Mouse (Mus musculus): ENCODE data around the gene Ahnak2. TPM values are rescaled to one million over a fixed set of nuclear protein-coding genes. Genes with fewer than 3 reads are reported as not detected.

The Ahnak2 gene
- polyA plus RNA-seq, 1 experiment from 2014 or later, result 0.50 TPM

- Histone ChIP-seq H3K4me1 (replicated peaks; ENCODE audit: insufficient read depth, low read length) (no peaks in the 10 kb centered on the region), H3K9ac (ENCODE audit: low read depth, low read length) (no peak overlapping the region), H3K27me3 (ENCODE audit: insufficient read depth, low read length) (no peaks in the 10 kb centered on the region), H3K36me3 (ENCODE audit: insufficient read depth, low read length) (no peaks in the 10 kb centered on the region), H3K27ac (no peak overlapping the region), H3K9me3 (replicated peaks; ENCODE audit: low read length) (no peaks in the 10 kb centered on the region), H3K4me3 (replicated peaks; ENCODE audit: low read depth, low read length) (no peak overlapping the region), H3K4me2 (ENCODE audit: low read length) (no peak overlapping the region)
- no peak for DNase-seq (ENCODE audit: low spot score)
- 90% methylated on average over 2 of the region's 2 CpGs for WGBS
- no peak for TF ChIP-seq CTCF (IDR thresholded peaks at IDR 0.05; ENCODE audit: low read depth)
- ATAC-seq (replicated peaks; ENCODE audit: low FRiP score, low read depth), result no peak
Observed at GRCm38 (mm10) chr12:112769751-112770150, 32.7 kb downstream of the Ahnak2 start.

GRCm38 (mm10) chr12:112769031-112769430 is 33.4 kb downstream of the Ahnak2 start:
- Histone ChIP-seq H3K27me3 (ENCODE audit: insufficient read depth, low read length) (no peaks in the 10 kb centered on the region), H3K4me1 (replicated peaks; ENCODE audit: insufficient read depth, low read length) (no peaks in the 10 kb centered on the region), H3K9me3 (replicated peaks; ENCODE audit: low read length) (no peaks in the 10 kb centered on the region), H3K36me3 (ENCODE audit: insufficient read depth, low read length) (no peaks in the 10 kb centered on the region), H3K27ac (no peak overlapping the region), H3K9ac (ENCODE audit: low read depth, low read length) (no peak overlapping the region), H3K4me3 (replicated peaks; ENCODE audit: low read depth, low read length) (no peak overlapping the region), H3K4me2 (ENCODE audit: low read length) (no peak overlapping the region)
- 82% methylated on average over 6 of the region's 6 CpGs for WGBS
- ATAC-seq (replicated peaks; ENCODE audit: low FRiP score, low read depth) (no peak), DNase-seq (ENCODE audit: low spot score) (no peak)
- no peak for TF ChIP-seq CTCF (IDR thresholded peaks at IDR 0.05; ENCODE audit: low read depth)

- no peaks in the 10 kb centered on the region for H3K36me3 ChIP-seq (ENCODE audit: insufficient read depth, low read length)
- no peak for TF ChIP-seq CTCF (IDR thresholded peaks at IDR 0.05; ENCODE audit: low read depth)
- H3K27me3 ChIP-seq (ENCODE audit: insufficient read depth, low read length), result no peaks in the 10 kb centered on the region
- H3K4me1 ChIP-seq (replicated peaks; ENCODE audit: insufficient read depth, low read length), result no peaks in the 10 kb centered on the region
- H3K27ac ChIP-seq, result no peak overlapping the region
- ATAC-seq (replicated peaks; ENCODE audit: low FRiP score, low read depth) (no peak), DNase-seq (ENCODE audit: low spot score) (no peak)
- H3K4me2 ChIP-seq (ENCODE audit: low read length), result no peak overlapping the region
- no peaks in the 10 kb centered on the region for H3K9me3 ChIP-seq (replicated peaks; ENCODE audit: low read length)
- no peak overlapping the region for H3K9ac ChIP-seq (ENCODE audit: low read depth, low read length)
- WGBS, result 77% methylated on average over 8 of the region's 8 CpGs
- no peak overlapping the region for H3K4me3 ChIP-seq (replicated peaks; ENCODE audit: low read depth, low read length)
Observed at GRCm38 (mm10) chr12:112768166-112768565, 34.3 kb downstream of the Ahnak2 start.

- Histone ChIP-seq H3K9ac (ENCODE audit: low read depth, low read length) (no peak overlapping the region), H3K27ac (no peak overlapping the region), H3K9me3 (replicated peaks; ENCODE audit: low read length) (no peaks in the 10 kb centered on the region), H3K36me3 (ENCODE audit: insufficient read depth, low read length) (no peaks in the 10 kb centered on the region), H3K4me2 (ENCODE audit: low read length) (no peak overlapping the region), H3K4me1 (replicated peaks; ENCODE audit: insufficient read depth, low read length) (no peaks in the 10 kb centered on the region), H3K27me3 (ENCODE audit: insufficient read depth, low read length) (no peaks in the 10 kb centered on the region), H3K4me3 (replicated peaks; ENCODE audit: low read depth, low read length) (no peak overlapping the region)
- 89% methylated on average over 16 of the region's 16 CpGs for WGBS
- ATAC-seq (replicated peaks; ENCODE audit: low FRiP score, low read depth) (no peak), DNase-seq (ENCODE audit: low spot score) (no peak)
- no peak for TF ChIP-seq CTCF (IDR thresholded peaks at IDR 0.05; ENCODE audit: low read depth)
Observed at GRCm38 (mm10) chr12:112767036-112767890, 35.2 kb downstream of the Ahnak2 start.

GRCm38 (mm10) chr12:112766586-112766985 is 35.9 kb downstream of the Ahnak2 start:
- Histone ChIP-seq H3K4me3 (replicated peaks; ENCODE audit: low read depth, low read length) (no peak overlapping the region), H3K9me3 (replicated peaks; ENCODE audit: low read length) (no peaks in the 10 kb centered on the region), H3K4me1 (replicated peaks; ENCODE audit: insufficient read depth, low read length) (no peaks in the 10 kb centered on the region), H3K27ac (no peak overlapping the region), H3K36me3 (ENCODE audit: insufficient read depth, low read length) (no peaks in the 10 kb centered on the region), H3K9ac (ENCODE audit: low read depth, low read length) (no peak overlapping the region), H3K27me3 (ENCODE audit: insufficient read depth, low read length) (no peaks in the 10 kb centered on the region), H3K4me2 (ENCODE audit: low read length) (no peak overlapping the region)
- TF ChIP-seq CTCF (IDR thresholded peaks at IDR 0.05; ENCODE audit: low read depth), result no peak
- no peak for DNase-seq (ENCODE audit: low spot score)
- ATAC-seq (replicated peaks; ENCODE audit: low FRiP score, low read depth), result no peak
- 87% methylated on average over 7 of the region's 7 CpGs for WGBS

GRCm38 (mm10) chr12:112764991-112765390 is 37.5 kb downstream of the Ahnak2 start:
- DNase-seq (ENCODE audit: low spot score), result no peak
- Histone ChIP-seq H3K4me3 (replicated peaks; ENCODE audit: low read depth, low read length) (no peak overlapping the region), H3K27ac (no peak overlapping the region), H3K27me3 (ENCODE audit: insufficient read depth, low read length) (no peaks in the 10 kb centered on the region), H3K9me3 (replicated peaks; ENCODE audit: low read length) (no peaks in the 10 kb centered on the region), H3K9ac (ENCODE audit: low read depth, low read length) (no peak overlapping the region), H3K4me2 (ENCODE audit: low read length) (no peak overlapping the region), H3K36me3 (ENCODE audit: insufficient read depth, low read length) (no peaks in the 10 kb centered on the region), H3K4me1 (replicated peaks; ENCODE audit: insufficient read depth, low read length) (no peaks in the 10 kb centered on the region)
- no peak for ATAC-seq (replicated peaks; ENCODE audit: low FRiP score, low read depth)
- no peak for TF ChIP-seq CTCF (IDR thresholded peaks at IDR 0.05; ENCODE audit: low read depth)
- 87% methylated on average over 7 of the region's 7 CpGs for WGBS
